Mouse (Mus musculus) embryo, embryonic 9.5 days (tissue): ENCODE results near the gene Cldn10.
"Not testable (repeated sequence)": the region's sequence is repeated elsewhere in the genome, so short reads cannot be mapped to it uniquely, and the experiment has no call there.

Experiments
- DNase-seq: peaks from one replicate; pipeline ENCODE4 v3.0.0-alpha.2; 2017; ENCODE audit errors: extremely low spot score

The Cldn10 gene

GRCm38 (mm10) chr14:118787621-118788020 is at the start of gene Cldn10:
Gene Cldn10, plus strand, starts transcription at chr14:118787908.
- no peak for DNase-seq

- no peak for DNase-seq
These were observed 45.9 kb upstream of the Cldn10 start for GRCm38 (mm10) chr14:118741780-118742179.

GRCm38 (mm10) chr14:118742862-118743261 is 44.8 kb upstream of the Cldn10 start:
- DNase-seq, result no peak

- DNase-seq, result no peak
These were observed 38.6 kb upstream of the Cldn10 start for GRCm38 (mm10) chr14:118749068-118749467.

GRCm38 (mm10) chr14:118749715-118750114 is 38.0 kb upstream of the Cldn10 start:
- DNase-seq, result no peak

- no peak for DNase-seq
These were observed 37.1 kb upstream of the Cldn10 start for GRCm38 (mm10) chr14:118750505-118751192.

GRCm38 (mm10) chr14:118751193-118751753 is 36.4 kb upstream of the Cldn10 start:
- no peak for DNase-seq

GRCm38 (mm10) chr14:118756015-118756414 is 31.7 kb upstream of the Cldn10 start:
- DNase-seq, result no peak

- no peak for DNase-seq
These were observed 31.1 kb upstream of the Cldn10 start for GRCm38 (mm10) chr14:118756566-118756965.

GRCm38 (mm10) chr14:118763362-118763761 is 24.3 kb upstream of the Cldn10 start:
- not testable (repeated sequence) for DNase-seq

- no peak for DNase-seq
These were observed 23.7 kb upstream of the Cldn10 start for GRCm38 (mm10) chr14:118763917-118764495.

GRCm38 (mm10) chr14:118765306-118765705 is 22.4 kb upstream of the Cldn10 start:
- DNase-seq, result no peak

- no peak for DNase-seq
These were observed 21.8 kb upstream of the Cldn10 start for GRCm38 (mm10) chr14:118765951-118766350.

GRCm38 (mm10) chr14:118766368-118766767 is 21.3 kb upstream of the Cldn10 start:
- DNase-seq, result no peak

GRCm38 (mm10) chr14:118767673-118768353 is 19.9 kb upstream of the Cldn10 start:
- peak; percentile 73 for DNase-seq

- DNase-seq, result no peak
These were observed 19.4 kb upstream of the Cldn10 start for GRCm38 (mm10) chr14:118768354-118768713.

GRCm38 (mm10) chr14:118773668-118774067 is 14.0 kb upstream of the Cldn10 start:
- DNase-seq, result no peak

- no peak for DNase-seq
These were observed 12.9 kb upstream of the Cldn10 start for GRCm38 (mm10) chr14:118774507-118775428.

GRCm38 (mm10) chr14:118775554-118775953 is 12.2 kb upstream of the Cldn10 start:
- DNase-seq, result no peak

- no peak for DNase-seq
These were observed 11.3 kb upstream of the Cldn10 start for GRCm38 (mm10) chr14:118776372-118776771.

GRCm38 (mm10) chr14:118777478-118777877 is 10.2 kb upstream of the Cldn10 start:
- DNase-seq, result no peak

- no peak for DNase-seq
These were observed 6.1 kb upstream of the Cldn10 start for GRCm38 (mm10) chr14:118781601-118782000.
